Comparison of ENCODE assay signal across 10 mouse cellular contexts in the genomic region with DNA sequence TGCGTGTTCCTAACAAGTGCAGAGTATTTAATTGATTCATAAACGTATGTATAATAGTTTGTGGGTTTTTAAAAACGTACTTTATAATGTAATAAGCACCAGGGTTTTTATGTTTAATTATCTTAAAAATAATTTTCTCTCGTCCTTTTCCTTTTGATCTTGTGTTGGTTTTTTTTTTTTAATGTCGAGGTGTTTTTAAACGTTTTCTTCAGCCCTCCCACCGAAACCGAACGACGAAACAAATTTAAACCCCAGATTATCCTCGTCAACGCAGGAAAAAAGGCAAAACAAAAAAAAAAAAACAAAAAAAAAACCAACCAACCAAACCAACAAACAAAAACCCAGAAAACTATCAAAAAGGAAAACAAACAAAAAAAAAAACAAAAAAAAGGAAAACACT. TPM values are rescaled to one million over a fixed set of nuclear protein-coding genes. Genes with fewer than 3 reads are reported as not detected.
DNase-seq lines count a peak whose midpoint lies in the region; ATAC-seq lines count a peak whose summit lies in the region.
"Had no signal": no experiment of that assay in that cellular context is flagged by ENCODE, and none has a peak within 500 bp of the region (broad histone marks: within the 10 kb centered on the region; RNA-seq: fewer than 3 reads in every experiment).

No protein-coding gene starts in this region.

- H3K4me2 ChIP-seq in kidney, embryonic 15.5 days: peak overlapping the region; percentile 60
- H3K4me2 ChIP-seq in embryonic facial prominence, embryonic 12.5 days (replicated peaks): peak overlapping the region; percentile 33; the same call in 1 of the 2 replicates
- H3K4me2 ChIP-seq in intestine, embryonic 14.5 days (ENCODE audit: low read length): peak overlapping the region; percentile 26; the same call in 1 of the 2 replicates
- H3K4me2 ChIP-seq in midbrain, embryonic 15.5 days: peak overlapping the region; percentile 36

- H3K4me1 ChIP-seq in kidney, embryonic 15.5 days: peaks cover 72% of the 10 kb centered on the region
- peaks cover 58% of the 10 kb centered on the region for H3K4me1 ChIP-seq in embryonic facial prominence, embryonic 12.5 days
- H3K4me1 ChIP-seq in intestine, embryonic 14.5 days (replicated peaks; ENCODE audit: control insufficient read depth, insufficient read depth, low read length): peaks cover 23% of the 10 kb centered on the region
- H3K4me1 ChIP-seq in midbrain, embryonic 15.5 days: peaks cover 58% of the 10 kb centered on the region

- peak overlapping the region; percentile 36 for H3K4me3 ChIP-seq in kidney, embryonic 15.5 days (replicated peaks)
- no peak overlapping the region for H3K4me3 ChIP-seq in embryonic facial prominence, embryonic 12.5 days
- peak overlapping the region; percentile 13; the same call in 1 of the 2 replicates for H3K4me3 ChIP-seq in intestine, embryonic 14.5 days (ENCODE audit: low read depth, low read length)
- H3K4me3 ChIP-seq in midbrain, embryonic 15.5 days: peak overlapping the region; percentile 13
- H3K4me3 ChIP-seq: myocyte had no signal

- no peak for DNase-seq in kidney, adult 11 months
- no peak for DNase-seq in intestine, embryonic 14.5 days (ENCODE audit: low spot score)
- no peak for DNase-seq in cerebellum, adult 8-10 months
- no peak for DNase-seq in thymus, postnatal 25 days
- no peak for DNase-seq in gastrocnemius, adult 8-10 months (ENCODE audit: low spot score in 2 of 2)
- DNase-seq: cerebellum, adult 18-20 months had no signal

- no peaks in the 10 kb centered on the region for H3K9me3 ChIP-seq in kidney, embryonic 15.5 days (replicated peaks)
- H3K9me3 ChIP-seq in embryonic facial prominence, embryonic 12.5 days: no peaks in the 10 kb centered on the region
- no peaks in the 10 kb centered on the region for H3K9me3 ChIP-seq in intestine, embryonic 14.5 days (ENCODE audit: control insufficient read depth, low read length)
- no peaks in the 10 kb centered on the region for H3K9me3 ChIP-seq in midbrain, embryonic 15.5 days

- H3K9ac ChIP-seq in kidney, embryonic 15.5 days: no peak overlapping the region
- H3K9ac ChIP-seq in embryonic facial prominence, embryonic 12.5 days: no peak overlapping the region
- H3K9ac ChIP-seq in intestine, embryonic 14.5 days (ENCODE audit: low read length): no peak overlapping the region
- no peak overlapping the region for H3K9ac ChIP-seq in midbrain, embryonic 15.5 days

- WGBS in kidney, embryonic 15.5 days: 8% methylated on average over 12 of the region's 12 CpGs
- WGBS in embryonic facial prominence, embryonic 12.5 days: 1% methylated on average over 12 of the region's 12 CpGs
- WGBS in intestine, embryonic 14.5 days: 3% methylated on average over 12 of the region's 12 CpGs
- WGBS in midbrain, embryonic 15.5 days: 4% methylated on average over 12 of the region's 12 CpGs

- no peak for ATAC-seq in kidney, embryonic 15.5 days (replicated peaks; ENCODE audit: low FRiP score)
- no peak for ATAC-seq in embryonic facial prominence, embryonic 12.5 days (ENCODE audit: insufficient number of reproducible peaks, insufficient read depth, low FRiP score, low TSS enrichment)
- no peak for ATAC-seq in intestine, embryonic 14.5 days (replicated peaks; ENCODE audit: low FRiP score, low TSS enrichment, low read depth)
- ATAC-seq in midbrain, embryonic 15.5 days (replicated peaks): no peak

- no peak overlapping the region for H3K27ac ChIP-seq in kidney, embryonic 15.5 days
- no peak overlapping the region for H3K27ac ChIP-seq in embryonic facial prominence, embryonic 12.5 days
- H3K27ac ChIP-seq in intestine, embryonic 14.5 days (ENCODE audit: low read depth): no peak overlapping the region
- peak overlapping the region; percentile 75; the same call in 1 of the 2 replicates for H3K27ac ChIP-seq in midbrain, embryonic 15.5 days

- no peaks in the 10 kb centered on the region for H3K36me3 ChIP-seq in kidney, embryonic 15.5 days
- H3K36me3 ChIP-seq in embryonic facial prominence, embryonic 12.5 days: peaks cover 7% of the 10 kb centered on the region; the same call in 1 of the 2 replicates
- no peaks in the 10 kb centered on the region for H3K36me3 ChIP-seq in intestine, embryonic 14.5 days (ENCODE audit: control insufficient read depth, insufficient read depth, low read length)
- H3K36me3 ChIP-seq in midbrain, embryonic 15.5 days (replicated peaks): no peaks in the 10 kb centered on the region

- peaks cover 90% of the 10 kb centered on the region for H3K27me3 ChIP-seq in kidney, embryonic 15.5 days
- peaks cover 76% of the 10 kb centered on the region for H3K27me3 ChIP-seq in embryonic facial prominence, embryonic 12.5 days
- peaks cover 81% of the 10 kb centered on the region for H3K27me3 ChIP-seq in intestine, embryonic 14.5 days (replicated peaks; ENCODE audit: control insufficient read depth, insufficient read depth, low read length)
- peaks cover 67% of the 10 kb centered on the region for H3K27me3 ChIP-seq in midbrain, embryonic 15.5 days (replicated peaks)

RNA-seq across cellular contexts. Expression of a gene that starts 4.7 kb away (rescaled TPM):
- 7.6 and 7.8 TPM in 2 replicates for polyA plus RNA-seq in kidney, embryonic 15.5 days (2015; fragmentation: Nextera tagmentation; extraction: Ambion mirVana)
- 4.9 and 5.0 TPM in 2 replicates for polyA plus RNA-seq in embryonic facial prominence, embryonic 12.5 days (2016; fragmentation: Nextera tagmentation; extraction: Ambion mirVana)
- 4.3 and 5.2 TPM in 2 replicates for polyA plus RNA-seq in intestine, embryonic 14.5 days (2014; fragmentation: Nextera tagmentation; extraction: Ambion mirVana)
- polyA plus RNA-seq in midbrain, embryonic 15.5 days (2015; fragmentation: Nextera tagmentation; extraction: Ambion mirVana): 3.4 and 4.2 TPM in 2 replicates
- 1 to 10 TPM in 1 of 4 experiments, under 1 TPM in 3; 0.51 to 1.8 (median 0.57) TPM for total RNA-seq in gastrocnemius, adult 8-10 months (2022)
- polyA plus RNA-seq: myocyte had no signal

RNA-seq across cellular contexts. Expression of a gene that starts 16.8 kb away (rescaled TPM):
- 1.9 and 2.3 TPM in 2 replicates for polyA plus RNA-seq in kidney, embryonic 15.5 days (2015; fragmentation: Nextera tagmentation; extraction: Ambion mirVana)
- 7.1 and 7.4 TPM in 2 replicates for polyA plus RNA-seq in embryonic facial prominence, embryonic 12.5 days (2016; fragmentation: Nextera tagmentation; extraction: Ambion mirVana)
- 3.3 and 4.1 TPM in 2 replicates for polyA plus RNA-seq in intestine, embryonic 14.5 days (2014; fragmentation: Nextera tagmentation; extraction: Ambion mirVana)
- 0.97 and 1.8 TPM in 2 replicates for polyA plus RNA-seq in midbrain, embryonic 15.5 days (2015; fragmentation: Nextera tagmentation; extraction: Ambion mirVana)
- under 1 TPM in 3 of 4 experiments, not detected in 1; 0.43 to 0.56 (median 0.48) TPM for total RNA-seq in gastrocnemius, adult 8-10 months (2022)

RNA-seq across cellular contexts. Expression of a gene that starts 18.3 kb away (rescaled TPM):
- polyA plus RNA-seq in kidney, embryonic 15.5 days (2015; fragmentation: Nextera tagmentation; extraction: Ambion mirVana): 23.9 and 25.6 TPM in 2 replicates
- 19.4 and 20.8 TPM in 2 replicates for polyA plus RNA-seq in embryonic facial prominence, embryonic 12.5 days (2016; fragmentation: Nextera tagmentation; extraction: Ambion mirVana)
- 23.7 and 25.0 TPM in 2 replicates for polyA plus RNA-seq in intestine, embryonic 14.5 days (2014; fragmentation: Nextera tagmentation; extraction: Ambion mirVana)
- polyA plus RNA-seq in midbrain, embryonic 15.5 days (2015; fragmentation: Nextera tagmentation; extraction: Ambion mirVana): 16.3 and 17.2 TPM in 2 replicates
- total RNA-seq in gastrocnemius, adult 8-10 months (2022): 10 to 100 TPM; 17.6 to 26.4 (median 20.7) TPM

RNA-seq across cellular contexts. Expression of a gene that starts 19.9 kb away (rescaled TPM):
- polyA plus RNA-seq in kidney, embryonic 15.5 days (2015; fragmentation: Nextera tagmentation; extraction: Ambion mirVana): 68.7 and 73.8 TPM in 2 replicates
- 71.2 and 73.6 TPM in 2 replicates for polyA plus RNA-seq in embryonic facial prominence, embryonic 12.5 days (2016; fragmentation: Nextera tagmentation; extraction: Ambion mirVana)
- polyA plus RNA-seq in intestine, embryonic 14.5 days (2014; fragmentation: Nextera tagmentation; extraction: Ambion mirVana): 85.9 and 87.0 TPM in 2 replicates
- 63.3 and 66.7 TPM in 2 replicates for polyA plus RNA-seq in midbrain, embryonic 15.5 days (2015; fragmentation: Nextera tagmentation; extraction: Ambion mirVana)
- 10 to 100 TPM; 44.9 to 73.7 (median 53.5) TPM for total RNA-seq in gastrocnemius, adult 8-10 months (2022)

RNA-seq across cellular contexts. Expression of a gene that starts 43.3 kb away (rescaled TPM):
- polyA plus RNA-seq in kidney, embryonic 15.5 days (2015; fragmentation: Nextera tagmentation; extraction: Ambion mirVana): 73.4 and 80.3 TPM in 2 replicates
- 94.5 and 97.0 TPM in 2 replicates for polyA plus RNA-seq in embryonic facial prominence, embryonic 12.5 days (2016; fragmentation: Nextera tagmentation; extraction: Ambion mirVana)
- polyA plus RNA-seq in intestine, embryonic 14.5 days (2014; fragmentation: Nextera tagmentation; extraction: Ambion mirVana): 73.2 and 75.5 TPM in 2 replicates
- 16.9 and 17.8 TPM in 2 replicates for polyA plus RNA-seq in midbrain, embryonic 15.5 days (2015; fragmentation: Nextera tagmentation; extraction: Ambion mirVana)
- 1 to 10 TPM; 4.3 to 5.1 (median 4.5) TPM for total RNA-seq in gastrocnemius, adult 8-10 months (2022)
